Mouse (Mus musculus) lung, adult 2 months (tissue): ENCODE measurements around the gene Tpst1. TPM values are rescaled to one million over a fixed set of nuclear protein-coding genes. Genes with fewer than 3 reads are reported as not detected.
A peak's percentile ranks its signal among the peaks of the same experiment; 100 is the strongest.

Experiments used
- DNase-seq: peaks from one replicate; pipeline ENCODE4 v3.0.0; 2022
- H3K4me1 ChIP-seq: fragments of 200-500 bp; 2 replicates; pipeline ENCODE4 v1.6.1; 2011; ENCODE audit warnings: low read length; ENCODE audit not compliant: control insufficient read depth, insufficient read depth
- H3K4me3 ChIP-seq: fragments of 200-500 bp; replicated peaks from 2 replicates; pipeline ENCODE3; 2011; ENCODE audit warnings: low read depth, mild to moderate bottlenecking, control low read depth, low read length; ENCODE audit errors: extremely low read depth
- CTCF ChIP-seq: fragments of 200-500 bp; IDR thresholded peaks from 2 replicates; pipeline ENCODE4 v1.5.1; 2011; ENCODE audit warnings: mild to moderate bottlenecking, low read length, control low read depth; ENCODE audit not compliant: insufficient read depth
- POLR2A ChIP-seq: fragments of 200-500 bp; IDR thresholded peaks from 2 replicates; pipeline ENCODE4 v1.6.1; 2011; ENCODE audit warnings: low read depth, mild to moderate bottlenecking, control low read depth, low read length, borderline replicate concordance; ENCODE audit errors: extremely low read depth
- WGBS: fragments of 180-500 bp; shearing (Covaris S2); methylation state at CpG from one replicate; pipeline ENCODE4 v1.1.7; 2018; 5-methylcytosine and 5-hydroxymethylcytosine counted together
- polyA plus RNA-seq: library from polyadenylated mRNA; depleted of rRNA; stranded (reverse); fragments of >200 nt; gene quantifications from 2 replicates; pipeline ENCODE4 v1.2.3, GENCODE M21; 2012; rRNA removed

Gene Tpst1
- polyA plus RNA-seq, 1 experiment: 24.5 TPM

- peaks cover 9% of the 10 kb centered on the region; the same call in 1 of the 2 replicates for H3K4me1 ChIP-seq
- under 1% methylated on average over 46 of the region's 46 CpGs for WGBS
- TF ChIP-seq POLR2A (peak; percentile 13; the same call in 1 of the 2 replicates), CTCF (no peak)
- DNase-seq: peak; percentile 66
- H3K4me3 ChIP-seq: peak overlapping the region; percentile 63
Measured at GRCm38 (mm10) chr5:130171956-130172601, 99.0 kb downstream of the Tpst1 start.

DNA sequence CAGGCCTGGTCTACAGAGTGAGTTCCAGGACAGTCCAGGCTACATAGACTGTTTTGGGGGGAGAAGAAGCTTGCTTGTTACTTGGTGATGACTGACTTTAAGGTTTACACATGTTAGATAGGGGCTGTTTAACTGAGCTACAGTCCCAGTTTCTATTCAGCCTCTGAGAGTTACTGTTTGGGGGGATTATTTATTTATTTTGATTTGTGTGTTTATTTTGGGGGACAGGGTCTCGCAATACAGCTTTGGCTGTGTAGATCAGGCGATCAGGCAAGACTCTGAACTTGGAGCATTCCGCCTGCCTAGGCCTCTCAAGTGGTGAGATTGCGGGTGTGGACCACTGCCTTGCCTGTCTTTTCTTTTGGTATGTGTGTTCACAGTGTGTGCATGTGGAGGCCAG, 99.9 kb downstream of the Tpst1 start:
- WGBS: 60% methylated on average over 4 of the region's 4 CpGs
- Histone ChIP-seq H3K4me1 (peaks cover 13% of the 10 kb centered on the region), H3K4me3 (no peak overlapping the region)
- TF ChIP-seq POLR2A (no peak), CTCF (no peak)
- no peak for DNase-seq

- DNase-seq: no peak
- no peak overlapping the region for H3K4me3 ChIP-seq
- TF ChIP-seq POLR2A (no peak), CTCF (no peak)
- peaks cover 27% of the 10 kb centered on the region for H3K4me1 ChIP-seq
- WGBS: 50% methylated on average over 4 of the region's 4 CpGs
Measured at GRCm38 (mm10) chr5:130177871-130178270, 104.7 kb downstream of the Tpst1 start.

GRCm38 (mm10) chr5:130180362-130180761, 107.2 kb downstream of the Tpst1 start:
- Histone ChIP-seq H3K4me1 (peaks cover 31% of the 10 kb centered on the region), H3K4me3 (no peak overlapping the region)
- no peak for TF ChIP-seq POLR2A
- TF ChIP-seq CTCF: 0 out of 2 replicates have a peak, but pooled peaks have one; percentile 0
- no peak for DNase-seq
- 63% methylated on average over 7 of the region's 7 CpGs for WGBS

GRCm38 (mm10) chr5:130181740-130182540, 108.8 kb downstream of the Tpst1 start:
- no peak for DNase-seq
- WGBS: 58% methylated on average over 6 of the region's 6 CpGs
- TF ChIP-seq POLR2A: no peak
- no peak for TF ChIP-seq CTCF

GRCm38 (mm10) chr5:130182541-130182821, 109.4 kb downstream of the Tpst1 start:
- no peak for DNase-seq
- no peak for TF ChIP-seq POLR2A
- TF ChIP-seq CTCF: no peak
- Histone ChIP-seq H3K4me1 (peaks cover 34% of the 10 kb centered on the region), H3K4me3 (no peak overlapping the region)
- WGBS: 51% methylated on average over 3 of the region's 3 CpGs

More at GRCm38 (mm10) chr5:130181740-130182540, 108.8 kb downstream of the Tpst1 start:
- H3K4me1 ChIP-seq: peaks cover 34% of the 10 kb centered on the region
- H3K4me3 ChIP-seq: no peak overlapping the region

GRCm38 (mm10) chr5:130184193-130184856, 111.2 kb downstream of the Tpst1 start:
- TF ChIP-seq POLR2A (no peak), CTCF (no peak)

DNA sequence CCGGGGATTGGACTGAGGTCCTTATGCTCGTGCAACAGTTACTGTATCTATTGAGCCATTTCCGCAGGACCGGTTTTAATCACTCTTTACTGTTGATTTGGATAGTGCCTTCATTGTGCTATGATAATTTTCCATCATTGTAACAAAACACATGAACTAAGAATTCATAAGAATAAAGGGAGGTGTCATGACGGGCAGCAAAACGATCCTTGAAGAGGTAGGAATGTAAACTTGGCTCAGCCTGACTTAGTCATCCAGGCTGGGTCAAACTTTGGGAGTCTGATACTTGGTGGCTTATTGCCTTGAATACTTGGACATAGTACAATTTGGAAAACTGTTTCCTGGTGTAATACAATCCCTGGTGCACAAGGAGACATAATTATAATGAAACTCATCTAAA, 112.2 kb downstream of the Tpst1 start:
- 42% methylated on average over 6 of the region's 6 CpGs for WGBS
- H3K4me1 ChIP-seq: peaks cover 19% of the 10 kb centered on the region
- DNase-seq: no peak
- no peak overlapping the region for H3K4me3 ChIP-seq
- TF ChIP-seq CTCF: no peak
- no peak for TF ChIP-seq POLR2A

More at GRCm38 (mm10) chr5:130184193-130184856, 111.2 kb downstream of the Tpst1 start:
- no peak overlapping the region for H3K4me3 ChIP-seq
- WGBS: 68% methylated on average over 9 of the region's 9 CpGs
- DNase-seq: no peak
- H3K4me1 ChIP-seq: peaks cover 22% of the 10 kb centered on the region

Other genes with a start within 250 kb of the Tpst1 start
- gene Sumf2, start 226.3 kb upstream of the Tpst1 start, polyA plus RNA-seq: 14.3 and 17.3 TPM in 2 replicates
- 686 and 760 TPM in 2 replicates for gene Chchd2, start 185.9 kb upstream of the Tpst1 start, polyA plus RNA-seq
- 0.95 and 1.3 TPM in 2 replicates for gene Zbed5, start 177.6 kb upstream of the Tpst1 start, polyA plus RNA-seq
- gene Phkg1, start 174.8 kb upstream of the Tpst1 start, polyA plus RNA-seq: 2.4 and 6.9 TPM in 2 replicates
- 6.4 and 10.4 TPM in 2 replicates for gene Nupr1l, start 164.8 kb upstream of the Tpst1 start, polyA plus RNA-seq
- 9.7 and 19.5 TPM in 2 replicates for gene Vkorc1l1, start 131.4 kb upstream of the Tpst1 start, polyA plus RNA-seq
- 39.0 and 44.8 TPM in 2 replicates for gene Gusb, start 70.3 kb upstream of the Tpst1 start, polyA plus RNA-seq
- gene Asl, start 44.1 kb upstream of the Tpst1 start, polyA plus RNA-seq: 22.1 and 27.3 TPM in 2 replicates
- 9.4 and 12.9 TPM in 2 replicates for gene Crcp, start 44.0 kb upstream of the Tpst1 start, polyA plus RNA-seq
- 11.2 and 12.0 TPM in 2 replicates for gene Kctd7, start 71.5 kb downstream of the Tpst1 start, polyA plus RNA-seq
- gene Rabgef1, start 98.5 kb downstream of the Tpst1 start, polyA plus RNA-seq: 24.3 and 32.2 TPM in 2 replicates
- 44.9 and 46.4 TPM in 2 replicates for gene Tmem248, start 143.8 kb downstream of the Tpst1 start, polyA plus RNA-seq
- 41.9 and 45.4 TPM in 2 replicates for gene Sbds, start 182.2 kb downstream of the Tpst1 start, polyA plus RNA-seq
- gene Tyw1, start 182.3 kb downstream of the Tpst1 start, polyA plus RNA-seq: 7.0 and 8.0 TPM in 2 replicates